Mouse (Mus musculus) bone marrow, adult 2 months (tissue): Measurements from ENCODE around the gene Asic4.

ENCODE experiments used
- CTCF ChIP-seq: fragments of 200-500 bp; IDR thresholded peaks from 2 replicates; pipeline ENCODE4 v1.5.1; 2011; ENCODE audit warnings: low read length, control low read depth; ENCODE audit not compliant: control insufficient read depth, insufficient read depth
- POLR2A ChIP-seq: fragments of 200-500 bp; IDR thresholded peaks from 2 replicates; pipeline ENCODE4 v1.6.1; 2011; ENCODE audit warnings: low read depth, mild to moderate bottlenecking, control low read depth, low read length, borderline replicate concordance; ENCODE audit not compliant: control insufficient read depth

DNA sequence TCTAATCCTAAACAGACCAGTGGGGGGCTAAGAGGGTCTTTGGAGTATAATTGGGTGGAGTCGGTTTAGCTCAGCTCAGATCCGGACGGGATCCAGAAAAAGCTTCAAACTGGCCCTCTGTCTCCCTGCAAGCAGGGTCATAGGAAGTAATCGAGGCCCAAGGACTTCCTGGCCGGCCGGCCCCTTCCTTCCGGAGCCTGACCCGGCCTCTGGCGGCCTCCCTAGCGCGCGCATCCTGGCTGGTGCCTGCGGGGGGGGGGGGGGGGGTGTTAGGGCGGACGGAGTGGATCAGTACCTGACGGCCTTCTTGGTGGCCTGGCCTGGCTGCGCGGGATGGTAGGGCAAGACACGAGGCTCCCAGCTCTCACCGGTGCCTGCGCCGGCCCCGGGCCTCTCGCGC is 28.3 kb downstream of the Asic4 start:
- TF ChIP-seq POLR2A = no peak
- TF ChIP-seq CTCF = no peak
